Mouse (Mus musculus) limb, embryonic 11.5 days (tissue): ENCODE measurements around the gene Trp53inp2. TPM values are rescaled to one million over a fixed set of nuclear protein-coding genes. Genes with fewer than 3 reads are reported as not detected.

Experiments
- microRNA counts: library from miRNA; unstranded; fragments of <30 nt; microRNA quantifications from one replicate; lab custom pipeline; 2016
- microRNA-seq: library from miRNA; unstranded; fragments of <30 nt; microRNA quantifications from one replicate; pipeline ENCODE4, GENCODE M21; 2016
- polyA plus RNA-seq: library from polyadenylated mRNA; unstranded; fragments of >200 nt; fragmentation: Nextera tagmentation; extraction: Ambion mirVana; gene quantifications from 2 replicates; pipeline ENCODE4 v1.2.1, GENCODE M21; 2014

The Trp53inp2 gene
- polyA plus RNA-seq, 1 experiment from 2014 or later: 17.5 TPM

MicroRNAs within 50 kb of the gene (microRNA counts, 519-probe panel; counts per million panel counts)
- microRNA mmu-miR-695 (lab: Ali Mortazavi, UCI): 777 counts per million, percentile 3 among the panel's probes with 10 or more counts

Small RNAs within 50 kb of the gene (microRNA-seq; reads per million reads assigned to microRNA genes)
- gene Mir695: not detected

Other genes starting within 250 kb of the Trp53inp2 start
- 51.8 and 63.2 TPM in 2 replicates for gene Itch, start 247.6 kb upstream of the Trp53inp2 start, polyA plus RNA-seq
- gene Dynlrb1, start 144.5 kb upstream of the Trp53inp2 start, polyA plus RNA-seq: 503 and 513 TPM in 2 replicates
- gene Map1lc3a, start 104.8 kb upstream of the Trp53inp2 start, polyA plus RNA-seq: 114 and 116 TPM in 2 replicates
- 53.4 and 56.0 TPM in 2 replicates for gene Pigu, start 23.6 kb upstream of the Trp53inp2 start, polyA plus RNA-seq
- 31.0 and 35.7 TPM in 2 replicates for gene Ncoa6, start 92.8 kb downstream of the Trp53inp2 start, polyA plus RNA-seq
- 9.2 and 10.7 TPM in 2 replicates for gene Acss2, start 136.9 kb downstream of the Trp53inp2 start, polyA plus RNA-seq
- 2.2 and 2.3 TPM in 2 replicates for gene Ggt7, start 137.2 kb downstream of the Trp53inp2 start, polyA plus RNA-seq
- 22.8 and 24.2 TPM in 2 replicates for gene Gss, start 211.8 kb downstream of the Trp53inp2 start, polyA plus RNA-seq
- 0.67 and 0.99 TPM in 2 replicates for gene Myh7b, start 230.2 kb downstream of the Trp53inp2 start, polyA plus RNA-seq